Mouse (Mus musculus): ENCODE results near the gene Mast4. TPM values are rescaled to one million over a fixed set of nuclear protein-coding genes. Genes with fewer than 3 reads are reported as not detected.

Mast4 gene
- total RNA-seq, 2 experiments from 2014 or later, result 45.9 to 49.2 TPM

- intact Hi-C loops (cut with DNase I), result no loop called here
Measured at GRCm38 (mm10) chr13:103319881-103320280, 14.4 kb downstream of the Mast4 start.

DNA sequence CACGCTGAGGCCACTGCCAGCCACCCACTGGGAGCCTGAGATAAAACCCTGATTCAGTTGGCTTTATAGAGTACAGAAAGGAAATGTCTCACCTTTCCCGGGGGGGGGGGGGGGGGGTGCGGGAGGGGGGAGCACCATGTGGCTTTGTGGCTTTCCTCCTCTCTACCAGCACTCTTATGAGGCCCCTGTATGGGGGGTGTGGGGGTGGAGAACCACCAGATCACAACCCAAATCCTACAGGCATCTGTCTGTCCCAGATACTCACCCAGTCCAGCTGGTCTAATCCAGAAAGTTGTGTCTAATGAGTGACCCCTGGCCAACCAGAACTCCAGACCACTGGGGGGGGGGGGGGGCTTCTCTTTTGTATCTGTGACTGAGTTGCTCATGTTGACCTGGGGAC lies 15.0 kb downstream of the Mast4 start:
- no peak for DNase-seq
- intact Hi-C loops (cut with DNase I), result no loop called here

More at GRCm38 (mm10) chr13:103319881-103320280, 14.4 kb downstream of the Mast4 start:
- DNase-seq, result no peak

DNA sequence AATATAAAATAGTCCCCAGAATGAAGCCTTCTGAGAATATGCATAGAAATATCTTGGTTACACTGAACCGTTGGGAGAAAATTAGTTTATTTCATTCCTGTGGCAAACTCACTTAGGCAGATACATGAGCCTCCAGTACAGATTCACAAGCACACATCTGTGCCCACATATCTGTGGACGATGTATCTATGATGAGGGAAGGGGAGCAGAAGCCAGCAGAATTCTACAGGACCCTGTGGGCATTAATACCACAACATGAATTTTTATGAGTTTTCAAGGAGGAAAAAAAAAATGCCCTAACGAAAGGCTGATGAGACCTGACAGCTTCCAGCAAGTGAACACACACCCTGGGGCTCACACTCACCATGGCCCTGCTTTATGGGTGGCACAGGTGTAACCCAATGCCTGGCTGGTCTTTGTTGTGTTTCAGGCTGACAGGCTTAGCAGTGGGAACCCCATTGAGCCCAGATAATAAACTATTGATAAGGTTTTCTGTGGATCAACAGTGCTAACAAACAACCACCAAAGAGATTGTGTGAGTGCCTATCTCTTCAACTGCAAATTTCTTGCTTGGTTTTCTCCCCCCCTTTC lies 17.4 kb downstream of the Mast4 start:
- DNase-seq, result no peak
- intact Hi-C loops (cut with DNase I), result no loop called here

GRCm38 (mm10) chr13:103315113-103315708 lies 19.1 kb downstream of the Mast4 start:
- intact Hi-C loops (cut with DNase I), result no loop called here
- DNase-seq, result no peak

DNA sequence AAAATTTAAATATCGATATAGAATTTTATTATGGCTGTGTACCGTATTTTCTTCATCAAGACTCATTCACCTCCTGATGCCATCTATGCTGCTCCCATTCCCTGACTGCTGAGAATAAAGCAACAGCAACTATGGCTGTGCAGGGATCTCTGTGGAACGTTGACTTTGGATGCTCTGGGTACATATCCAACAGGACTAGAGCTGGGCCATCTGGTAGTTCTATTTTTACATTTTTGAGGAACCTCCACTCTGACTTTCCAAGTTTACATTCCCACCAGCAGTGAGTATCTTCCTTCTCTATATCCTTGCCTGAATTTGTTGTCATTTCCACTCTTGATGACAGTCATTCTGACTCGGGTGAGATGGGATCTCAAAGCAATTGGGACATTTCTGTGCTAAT lies 26.0 kb downstream of the Mast4 start:
- no peak for DNase-seq
- intact Hi-C loops (cut with DNase I), result no loop called here

DNA sequence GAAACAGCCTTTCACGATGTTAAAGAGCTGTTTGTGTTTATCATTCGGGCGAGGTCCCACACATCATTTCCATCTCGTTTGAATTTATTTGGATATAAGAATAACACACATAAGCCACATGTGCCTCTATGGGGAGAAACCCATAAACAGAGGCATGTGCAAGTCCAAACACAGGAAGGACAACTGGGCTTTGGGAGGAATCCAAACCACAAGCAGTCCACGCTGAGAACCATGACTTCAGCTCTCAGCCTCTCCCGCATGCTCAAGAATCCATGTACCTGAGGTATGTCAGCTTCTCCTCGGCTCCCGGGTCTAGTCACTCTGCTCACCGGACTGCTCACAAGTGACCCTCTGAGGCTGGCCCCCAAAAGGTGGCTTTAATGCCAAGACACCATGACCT lies 30.5 kb downstream of the Mast4 start:
- no peak for DNase-seq
- intact Hi-C loops (cut with DNase I), result no loop called here

- DNase-seq, result no peak
- intact Hi-C loops (cut with DNase I), result no loop called here
Measured at GRCm38 (mm10) chr13:103302508-103302907, 31.8 kb downstream of the Mast4 start.

- DNase-seq, result no peak
- intact Hi-C loops (cut with DNase I), result no loop called here
Measured at GRCm38 (mm10) chr13:103302077-103302476, 32.2 kb downstream of the Mast4 start.

GRCm38 (mm10) chr13:103294424-103294823 lies 39.9 kb downstream of the Mast4 start:
- DNase-seq, result no peak
- intact Hi-C loops (cut with DNase I), result no loop called here

DNA sequence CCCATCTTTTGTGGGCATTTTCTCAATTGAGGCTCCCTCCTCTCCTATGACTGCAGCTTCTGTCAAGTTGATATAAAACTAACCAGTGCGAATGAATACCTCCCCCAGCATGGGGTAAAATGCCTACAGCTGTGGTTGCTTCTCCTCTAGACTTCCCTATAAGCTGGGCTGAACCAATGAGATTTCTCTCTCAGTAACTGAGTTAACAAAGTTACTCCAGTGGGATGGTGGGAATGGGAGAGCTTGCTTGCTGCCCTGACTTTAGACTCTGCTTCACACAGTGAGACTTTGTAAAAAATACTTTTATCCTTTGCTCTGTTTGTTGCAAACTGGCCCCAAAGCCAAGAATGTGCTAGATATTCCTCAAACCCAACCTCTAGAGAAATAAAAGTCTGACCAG lies 41.2 kb downstream of the Mast4 start:
- DNase-seq, result no peak
- intact Hi-C loops (cut with DNase I), result no loop called here

GRCm38 (mm10) chr13:103291098-103291497 lies 43.2 kb downstream of the Mast4 start:
- DNase-seq, result no peak
- intact Hi-C loops (cut with DNase I), result no loop called here

DNA sequence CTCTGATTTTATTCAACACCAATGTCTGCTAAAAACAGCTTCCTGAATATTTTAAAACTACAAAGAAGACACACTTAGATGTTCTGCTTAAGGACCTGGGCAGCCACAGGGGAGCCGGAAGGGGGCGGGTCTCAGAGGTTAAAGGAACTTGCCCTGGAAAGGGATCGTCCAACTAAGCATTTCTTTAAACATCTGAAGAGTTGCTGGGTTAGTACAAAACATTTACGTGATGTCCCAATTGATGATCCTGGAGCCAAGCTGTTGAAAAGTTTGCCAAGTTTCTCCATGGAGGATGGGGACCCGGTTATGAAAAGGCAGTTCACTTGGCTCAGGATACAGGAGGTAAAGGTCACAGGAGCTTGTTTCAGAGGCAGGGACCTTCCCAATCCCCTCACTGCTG lies 48.5 kb downstream of the Mast4 start:
- no peak for DNase-seq
- intact Hi-C loops (cut with DNase I), result no loop called here

GRCm38 (mm10) chr13:103285036-103285435 lies 49.3 kb downstream of the Mast4 start:
- no peak for DNase-seq
- intact Hi-C loops (cut with DNase I), result no loop called here

DNA sequence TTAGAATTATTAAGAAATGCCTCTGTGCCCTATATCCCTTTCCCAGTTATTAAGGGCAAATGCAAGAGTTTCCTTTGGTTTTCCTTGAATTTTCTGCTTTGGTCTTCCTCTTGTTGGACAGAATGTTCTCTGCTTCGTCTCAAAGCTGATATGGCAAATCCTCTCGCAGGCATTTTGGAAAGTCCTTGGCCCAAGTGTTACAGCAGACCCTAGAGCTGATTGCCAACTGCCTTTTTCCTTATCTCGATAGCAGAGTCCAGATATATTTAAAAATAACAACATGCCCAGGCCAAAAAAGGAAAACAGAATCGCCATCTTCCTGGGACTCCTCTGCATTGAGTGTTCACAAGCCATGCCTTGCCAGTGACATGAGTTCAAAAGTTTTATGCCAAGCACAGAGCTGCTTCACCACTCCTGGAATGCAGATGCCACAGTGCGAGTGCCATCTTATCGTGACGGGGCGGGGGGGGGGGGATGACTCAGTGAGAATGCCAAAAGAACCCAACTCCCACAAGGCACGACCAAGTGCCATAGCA lies 63.4 kb downstream of the Mast4 start:
- no peak for DNase-seq
- intact Hi-C loops (cut with DNase I), result loop anchor here (5.0 kb wide), 1 partner anchor 61 kb away; the partner anchor contains the start of gene Mast4

GRCm38 (mm10) chr13:103262707-103263106 lies 71.6 kb downstream of the Mast4 start:
- intact Hi-C loops (cut with DNase I), result loop anchor here (5.0 kb wide), 1 partner anchor 50 kb away; no protein-coding TSS in a partner anchor

GRCm38 (mm10) chr13:103262061-103262460 lies 72.2 kb downstream of the Mast4 start:
- intact Hi-C loops (cut with DNase I), result loop anchor here (5.0 kb wide), 1 partner anchor 50 kb away; no protein-coding TSS in a partner anchor
- no peak for DNase-seq

More at GRCm38 (mm10) chr13:103262707-103263106, 71.6 kb downstream of the Mast4 start:
- DNase-seq, result no peak

DNA sequence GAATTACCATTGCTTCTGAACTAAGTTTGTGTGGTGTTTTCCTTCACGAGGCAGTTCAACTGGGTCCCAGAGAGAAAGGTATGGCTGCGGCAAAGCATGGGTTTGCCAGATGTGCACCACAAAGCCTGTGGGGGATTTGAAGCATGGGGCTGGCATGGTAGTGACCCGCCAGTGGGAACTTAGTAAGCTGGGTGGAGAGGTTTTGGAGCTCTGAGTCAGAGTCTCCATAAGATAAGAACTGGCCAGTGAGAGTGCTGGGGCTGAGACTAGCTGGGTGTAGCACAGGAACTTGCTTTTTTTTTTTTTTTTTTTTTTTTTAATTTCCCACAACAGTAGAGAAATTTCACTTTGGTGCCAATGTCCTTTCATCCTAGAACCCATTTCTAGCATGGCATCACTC lies 73.9 kb downstream of the Mast4 start:
- no peak for DNase-seq
- intact Hi-C loops (cut with DNase I), result loop anchor here (5.0 kb wide), 1 partner anchor 48 kb away; no protein-coding TSS in a partner anchor

- DNase-seq, result peak; percentile 17 to 27
- intact Hi-C loops (cut with DNase I), result no loop called here
Measured at GRCm38 (mm10) chr13:103258106-103258505, 76.2 kb downstream of the Mast4 start.

DNA sequence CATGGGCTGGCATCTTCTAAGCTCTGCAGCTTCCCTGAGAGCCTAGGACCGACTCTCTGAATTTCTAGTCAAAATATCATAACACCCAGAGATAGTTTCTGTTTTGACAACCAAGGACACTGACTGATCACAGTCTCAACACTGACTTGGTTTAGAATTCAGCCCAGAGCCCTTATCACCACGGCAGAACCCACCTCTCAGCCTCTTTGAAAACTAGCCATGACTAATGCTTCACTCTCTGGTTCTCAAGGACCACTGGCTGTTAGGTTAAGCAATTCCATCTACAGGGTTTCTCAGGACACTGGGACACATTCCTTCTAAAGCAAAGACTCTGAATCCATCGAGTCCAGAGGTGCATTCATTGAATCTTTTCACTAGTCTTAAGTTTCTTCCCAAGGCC lies 79.4 kb downstream of the Mast4 start:
- DNase-seq, result no peak
- intact Hi-C loops (cut with DNase I), result no loop called here

GRCm38 (mm10) chr13:103253077-103253476 lies 81.2 kb downstream of the Mast4 start:
- intact Hi-C loops (cut with DNase I), result no loop called here
- no peak for DNase-seq

- DNase-seq, result no peak
Measured at GRCm38 (mm10) chr13:103248102-103249054, 85.9 kb downstream of the Mast4 start.

More at GRCm38 (mm10) chr13:103248102-103249054, 85.9 kb downstream of the Mast4 start:
- intact Hi-C loops (cut with DNase I), result no loop called here
